Mouse (Mus musculus): Measurements from ENCODE around the gene Gm12248.

- TF ChIP-seq CTCF (IDR thresholded peaks at IDR 0.05; ENCODE audit: low read depth) (no peak), EP300 (IDR thresholded peaks at IDR 0.05; ENCODE audit: low read depth) (no peak)
These were observed 66.6 kb downstream of the Gm12248 start for GRCm38 (mm10) chr11:58026337-58026736.
